Mouse (Mus musculus): ENCODE data around the gene Opa3. TPM values are rescaled to one million over a fixed set of nuclear protein-coding genes. Genes with fewer than 3 reads are reported as not detected.

Gene Opa3
- total RNA-seq (2017) = 12.5 and 15.3 TPM in 2 replicates

DNA sequence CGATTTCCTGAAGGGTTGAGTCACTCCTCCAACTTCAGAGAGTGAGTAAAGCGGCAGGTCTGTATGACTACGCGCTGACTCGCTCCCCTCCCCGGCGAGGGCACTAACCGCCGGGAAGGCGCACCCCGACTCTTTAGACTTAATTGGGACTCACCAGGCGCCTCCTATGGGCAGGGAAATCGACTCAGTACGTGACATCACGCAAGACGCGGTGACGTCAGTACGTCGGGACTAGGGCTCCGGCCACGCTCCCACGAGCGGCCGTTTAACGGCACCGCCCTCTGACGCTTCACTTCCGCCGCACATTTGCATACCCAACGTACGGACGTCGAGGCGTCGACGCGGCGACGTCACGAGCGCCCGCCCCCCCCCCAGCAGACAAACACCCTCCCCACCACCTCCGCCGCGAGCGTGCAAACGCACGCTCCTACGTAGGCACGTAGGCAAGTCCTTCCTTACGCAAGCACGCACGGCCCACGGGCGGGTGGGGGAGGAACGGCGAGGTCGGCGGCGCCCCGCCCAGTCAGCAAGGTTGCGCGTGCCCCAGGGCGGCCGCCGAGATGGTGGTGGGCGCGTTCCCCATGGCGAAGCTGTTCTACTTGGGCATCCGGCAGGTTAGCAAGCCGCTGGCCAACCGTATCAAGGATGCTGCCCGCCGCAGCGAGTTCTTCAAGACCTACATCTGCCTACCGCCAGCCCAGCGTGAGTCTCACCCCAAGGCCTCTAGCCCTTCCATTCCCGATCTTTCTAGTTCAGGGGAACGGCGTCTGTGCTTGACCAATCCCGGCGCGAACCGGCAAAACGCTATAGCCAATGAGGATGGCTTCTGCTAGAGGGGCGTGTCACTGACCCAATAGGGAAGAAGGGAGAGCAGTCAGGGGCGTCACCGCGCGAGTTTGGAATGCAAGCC lies at the start of gene Opa3:
Gene Opa3, plus strand, starts transcription at position 452 of the 910 bp plus-strand sequence.
- peak; percentile 81 for ATAC-seq (ENCODE audit: extremely low read depth, insufficient number of reproducible peaks, low FRiP score, poor library complexity, severe bottlenecking)

DNA sequence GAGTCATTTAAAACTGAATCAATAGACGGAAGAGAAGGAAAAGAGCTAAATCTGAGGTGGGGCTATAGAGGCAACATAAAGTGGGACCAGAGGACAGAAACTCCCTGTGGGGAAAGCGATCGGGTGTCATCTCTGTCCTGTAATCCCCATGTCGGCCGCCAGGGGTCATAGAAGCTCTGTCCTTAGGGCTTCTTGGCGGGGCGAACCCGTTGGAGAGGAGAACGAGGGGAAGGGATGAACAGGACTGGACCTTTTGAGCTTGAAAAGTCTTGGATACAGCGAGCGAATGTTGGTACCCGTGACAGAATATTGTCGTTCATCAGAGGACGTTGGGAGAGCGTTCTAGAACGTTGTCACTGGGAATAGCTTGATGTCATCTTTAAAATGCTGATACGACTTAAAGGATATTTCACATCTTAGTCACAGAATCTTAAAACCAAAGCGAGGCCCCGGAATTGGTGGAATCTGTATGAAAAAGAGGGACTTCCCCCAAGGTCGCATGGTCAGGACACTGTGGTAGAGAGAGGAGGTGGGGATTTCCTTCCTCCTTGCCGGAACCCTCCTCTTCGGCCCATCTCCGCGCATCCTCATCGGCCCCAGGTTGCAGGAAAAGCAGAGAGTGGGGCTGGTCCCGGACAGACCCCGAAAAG lies 49.6 kb upstream of the Opa3 start:
- ATAC-seq (ENCODE audit: extremely low read depth, insufficient number of reproducible peaks, low FRiP score, poor library complexity, severe bottlenecking) = peak; percentile 44; the same call in 1 of the 2 replicates

DNA sequence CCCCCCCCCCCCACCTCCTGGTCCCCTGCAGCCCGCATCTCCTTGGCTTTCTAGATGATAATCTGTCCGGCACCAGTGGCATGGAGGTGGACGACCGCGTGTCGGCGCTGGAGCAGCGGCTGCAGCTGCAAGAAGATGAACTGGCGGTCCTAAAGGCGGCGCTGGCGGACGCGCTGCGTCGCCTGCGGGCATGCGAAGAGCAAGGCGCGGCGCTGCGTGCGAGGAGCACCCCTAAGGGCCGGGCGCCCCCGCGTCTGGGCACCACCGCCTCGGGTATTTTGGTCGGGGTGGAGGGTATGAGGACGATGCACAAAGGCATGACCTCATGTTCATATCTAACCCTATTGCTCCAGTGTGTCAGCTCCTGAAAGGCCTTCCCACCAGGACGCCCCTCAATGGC lies 49.0 kb upstream of the Opa3 start:
- peak; percentile 44; the same call in 1 of the 2 replicates for ATAC-seq (ENCODE audit: extremely low read depth, insufficient number of reproducible peaks, low FRiP score, poor library complexity, severe bottlenecking)

DNA sequence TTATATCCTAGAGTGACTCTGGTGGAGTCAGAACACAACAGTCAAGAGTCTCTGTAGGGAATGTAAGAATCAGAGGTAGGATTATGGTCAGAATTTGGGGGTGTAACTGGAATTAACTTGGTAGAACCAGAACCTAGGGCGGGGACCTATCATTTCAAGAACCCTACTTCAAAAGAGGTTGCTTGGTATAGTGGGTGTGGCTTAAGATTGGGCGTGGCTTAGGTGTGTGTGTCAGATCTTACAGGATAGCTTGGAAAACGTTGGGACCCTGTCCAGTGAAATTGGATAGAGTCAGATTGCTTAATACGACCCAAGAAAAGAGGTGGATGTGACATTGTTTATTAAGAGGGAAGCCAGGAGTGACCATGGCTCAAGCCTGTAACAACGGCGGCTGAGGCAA lies 48.2 kb upstream of the Opa3 start:
- no peak for ATAC-seq (ENCODE audit: extremely low read depth, insufficient number of reproducible peaks, low FRiP score, poor library complexity, severe bottlenecking)

DNA sequence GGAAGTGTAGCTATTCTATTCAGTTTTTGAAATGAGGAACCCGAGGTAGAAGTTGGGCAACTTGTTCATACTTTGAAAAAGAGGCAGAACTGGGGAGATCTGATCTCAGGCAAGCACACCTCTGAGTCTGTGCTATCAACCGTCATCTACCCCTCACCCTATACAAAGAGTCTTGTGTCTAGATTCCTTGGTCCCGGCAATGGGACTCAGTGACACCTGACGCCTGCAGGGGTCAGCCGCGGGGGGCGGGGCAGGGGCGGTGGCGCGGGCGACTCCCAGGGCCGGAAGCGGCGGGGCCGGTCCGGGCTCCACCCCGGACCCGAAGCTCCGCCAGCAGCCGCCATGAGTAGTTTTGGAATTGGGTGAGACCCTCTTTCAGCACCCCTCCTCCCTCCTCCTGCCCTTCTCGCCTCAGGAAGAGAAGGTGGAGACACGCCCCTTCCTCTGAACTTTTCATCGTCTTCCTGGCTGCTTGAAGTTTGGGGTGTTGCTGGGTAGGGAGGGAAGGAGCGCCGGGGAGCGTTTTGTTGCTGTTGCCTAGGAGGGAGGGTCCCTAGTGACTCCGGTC lies 47.2 kb upstream of the Opa3 start:
- 0 out of 2 replicates have a peak, but pooled peaks have one; percentile 6 for ATAC-seq (ENCODE audit: extremely low read depth, insufficient number of reproducible peaks, low FRiP score, poor library complexity, severe bottlenecking)

DNA sequence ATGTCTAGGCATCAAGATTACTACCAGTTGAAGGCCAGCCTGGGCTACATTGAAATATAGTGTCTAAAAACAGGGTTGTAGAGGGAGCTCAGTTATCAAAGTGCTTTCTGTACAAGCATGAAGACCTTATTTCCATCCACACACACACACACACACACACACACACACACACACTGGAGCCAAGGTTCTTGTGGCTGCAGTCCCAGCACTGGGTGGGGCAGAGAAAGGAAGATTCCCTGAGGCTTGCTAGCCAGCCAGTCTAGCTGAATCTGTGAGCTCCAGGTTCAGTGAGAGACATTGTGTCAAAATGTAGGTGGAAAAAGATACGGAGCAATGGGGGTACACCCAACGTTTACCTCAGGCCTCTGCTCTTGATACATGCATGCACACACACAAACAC lies 43.9 kb upstream of the Opa3 start:
- no peak for ATAC-seq (ENCODE audit: extremely low read depth, insufficient number of reproducible peaks, low FRiP score, poor library complexity, severe bottlenecking)

DNA sequence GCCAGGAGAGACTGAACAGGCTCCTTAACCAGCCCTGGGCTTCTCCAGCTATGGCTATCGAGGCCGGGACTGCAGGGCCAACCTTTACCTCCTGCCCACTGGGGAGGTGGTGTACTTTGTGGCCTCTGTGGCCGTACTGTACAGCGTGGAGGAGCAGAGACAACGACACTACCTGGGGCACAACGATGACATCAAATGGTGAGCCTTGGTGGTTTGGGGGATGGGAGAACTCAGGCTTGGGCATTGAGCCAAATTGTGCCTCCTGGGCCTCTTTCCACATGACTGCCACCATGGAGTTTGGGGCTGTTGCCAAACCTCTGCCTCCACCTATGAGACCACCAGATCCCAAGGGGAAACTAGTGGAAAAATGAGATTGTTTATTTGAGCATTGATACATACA lies 43.4 kb upstream of the Opa3 start:
- no peak for ATAC-seq (ENCODE audit: extremely low read depth, insufficient number of reproducible peaks, low FRiP score, poor library complexity, severe bottlenecking)

DNA sequence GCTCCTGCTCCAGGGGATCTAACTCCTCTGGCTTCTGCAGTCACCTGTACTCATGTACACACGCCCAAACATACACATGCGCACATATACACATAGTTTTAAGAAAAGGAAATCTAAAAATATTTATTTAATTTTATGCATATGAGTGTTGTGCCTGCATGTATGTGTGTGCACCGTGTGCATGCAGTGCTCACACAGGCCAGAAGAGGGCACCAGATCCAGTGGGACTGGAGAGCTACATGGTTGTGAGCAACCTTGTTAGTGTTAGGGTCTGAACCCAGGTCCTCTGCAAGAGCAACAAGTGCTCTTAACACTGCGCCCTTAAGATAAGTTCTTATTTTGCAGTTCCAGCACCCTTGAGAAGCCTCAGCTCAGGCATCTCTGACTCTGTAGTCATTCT lies 33.5 kb upstream of the Opa3 start:
- ATAC-seq (ENCODE audit: extremely low read depth, insufficient number of reproducible peaks, low FRiP score, poor library complexity, severe bottlenecking) = no peak

DNA sequence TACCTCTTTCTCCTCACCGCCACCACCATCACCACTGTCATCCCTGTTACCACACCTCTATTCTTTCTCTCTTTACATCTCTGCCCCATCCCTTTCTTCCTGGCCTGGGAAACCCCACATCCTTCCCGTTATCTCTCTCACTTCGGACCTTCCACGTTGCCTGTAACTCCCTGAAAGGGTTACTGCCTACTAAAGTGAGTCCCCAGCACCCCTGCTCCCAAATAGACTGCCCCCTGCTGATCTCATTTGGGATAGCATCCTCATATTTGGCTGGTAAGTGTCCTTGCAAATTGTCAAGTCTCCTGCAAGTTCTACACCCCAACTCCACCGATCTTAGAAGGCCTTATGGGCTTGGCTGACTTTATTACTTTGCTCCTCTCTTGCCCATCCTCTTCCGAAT lies 31.5 kb upstream of the Opa3 start:
- ATAC-seq (ENCODE audit: extremely low read depth, insufficient number of reproducible peaks, low FRiP score, poor library complexity, severe bottlenecking) = no peak

DNA sequence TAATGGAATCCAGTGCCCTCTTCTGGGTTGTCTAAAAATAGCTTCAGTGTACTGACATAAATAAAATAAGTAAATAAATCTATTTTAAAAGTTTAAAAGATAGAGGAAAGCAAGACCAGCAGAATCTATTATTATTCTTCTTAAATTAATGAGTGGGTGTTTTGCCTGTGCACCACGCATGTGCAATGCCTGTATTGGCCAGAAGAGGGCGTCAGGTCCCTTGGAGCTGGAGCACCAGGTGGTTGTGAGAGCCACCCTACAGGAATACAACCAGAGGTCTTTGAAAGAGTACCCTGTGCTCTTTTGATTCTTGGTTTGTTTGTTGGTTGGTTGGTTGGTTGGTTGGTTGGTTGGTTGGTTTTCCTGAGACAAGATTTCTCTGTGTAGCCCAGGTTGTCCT lies 30.1 kb upstream of the Opa3 start:
- ATAC-seq (ENCODE audit: extremely low read depth, insufficient number of reproducible peaks, low FRiP score, poor library complexity, severe bottlenecking) = no peak

DNA sequence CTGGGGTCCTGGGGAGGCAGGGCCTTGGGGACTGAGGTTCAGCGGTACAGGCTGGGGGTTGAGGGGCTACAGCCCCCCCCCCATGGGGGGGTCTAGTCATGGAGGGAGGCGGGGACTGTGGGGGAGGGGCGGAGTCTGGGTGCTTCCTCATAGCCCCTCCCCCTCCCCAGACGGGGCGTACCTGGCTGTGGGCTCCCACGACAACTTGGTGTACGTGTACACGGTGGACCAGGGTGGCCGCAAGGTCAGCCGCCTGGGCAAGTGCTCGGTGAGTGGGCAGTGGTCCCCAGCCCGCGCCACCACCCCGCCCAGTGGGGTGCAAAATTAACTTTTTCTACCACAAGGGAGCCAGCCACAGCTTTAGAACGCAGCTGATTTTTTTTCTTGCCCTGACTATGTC lies 26.5 kb upstream of the Opa3 start:
- ATAC-seq (ENCODE audit: extremely low read depth, insufficient number of reproducible peaks, low FRiP score, poor library complexity, severe bottlenecking) = no peak

DNA sequence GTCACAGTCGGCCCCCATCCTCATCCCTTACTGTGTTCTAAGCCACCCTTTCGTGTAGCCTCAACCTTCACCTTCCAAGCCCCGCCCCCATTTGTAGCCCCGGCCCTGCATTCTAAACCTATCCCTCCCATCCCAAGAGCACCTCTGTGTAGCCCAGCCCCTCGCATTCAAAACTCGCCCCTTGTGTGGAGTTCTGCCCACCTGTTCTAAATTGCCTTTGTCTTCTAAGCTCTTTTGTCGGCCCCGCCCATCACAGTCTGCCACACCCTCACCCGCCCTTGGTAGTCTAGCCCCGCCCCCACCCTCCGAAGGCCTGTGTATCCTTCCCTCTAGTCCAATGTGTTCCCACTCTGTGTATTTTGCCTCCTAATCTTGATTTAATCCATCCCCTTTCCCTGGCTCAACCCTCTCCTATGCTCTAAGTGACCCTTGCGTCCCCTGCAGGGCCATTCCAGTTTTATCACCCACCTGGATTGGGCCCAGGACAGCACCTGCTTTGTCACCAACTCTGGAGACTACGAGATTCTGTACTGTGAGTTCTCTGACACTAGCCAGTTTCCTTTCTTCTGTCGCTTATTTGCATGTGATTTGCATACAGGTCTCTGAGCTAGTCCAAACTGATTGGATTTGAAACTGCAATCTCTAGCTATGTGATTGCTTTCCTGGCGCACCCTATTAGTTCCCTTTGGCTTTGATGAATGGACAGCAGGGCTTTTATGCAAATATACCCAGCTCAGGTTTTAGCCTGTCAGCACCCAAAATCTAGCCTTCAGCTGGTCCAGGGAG lies 25.9 kb upstream of the Opa3 start:
- no peak for ATAC-seq (ENCODE audit: extremely low read depth, insufficient number of reproducible peaks, low FRiP score, poor library complexity, severe bottlenecking)

DNA sequence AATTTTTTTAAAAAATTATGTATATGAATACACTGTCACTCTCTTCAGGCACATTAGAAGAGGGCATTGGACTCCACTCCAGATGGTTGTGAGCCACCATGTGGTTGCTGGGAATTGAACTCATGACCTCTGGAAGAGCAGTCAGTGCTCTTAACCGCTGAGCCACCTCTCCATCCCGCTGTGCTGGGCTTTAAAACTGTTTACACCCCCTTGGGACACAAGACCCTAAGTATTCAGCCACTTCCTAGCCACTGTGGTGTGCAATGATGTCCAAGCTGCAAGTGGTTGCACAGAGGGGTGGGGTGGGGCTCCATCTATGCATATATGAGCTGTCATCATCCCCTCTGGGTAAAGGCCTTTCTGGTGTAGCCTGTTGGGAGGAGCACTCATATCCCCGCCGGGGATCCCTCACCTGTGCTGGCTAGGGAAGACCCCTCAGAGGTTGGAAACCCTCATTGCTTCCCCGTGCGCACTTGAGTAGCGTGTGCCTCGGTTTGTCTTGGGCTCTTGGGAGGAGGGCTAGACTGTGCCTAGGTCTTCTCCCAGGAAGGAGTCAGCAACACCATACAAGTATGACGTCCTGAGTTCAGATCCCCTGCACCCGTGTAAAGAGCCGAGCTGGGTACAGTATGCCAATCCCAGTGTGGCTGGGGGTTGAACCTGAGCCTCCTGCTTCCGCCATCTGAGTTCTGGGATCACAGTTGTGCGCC lies 19.8 kb upstream of the Opa3 start:
- ATAC-seq (ENCODE audit: extremely low read depth, insufficient number of reproducible peaks, low FRiP score, poor library complexity, severe bottlenecking) = no peak

DNA sequence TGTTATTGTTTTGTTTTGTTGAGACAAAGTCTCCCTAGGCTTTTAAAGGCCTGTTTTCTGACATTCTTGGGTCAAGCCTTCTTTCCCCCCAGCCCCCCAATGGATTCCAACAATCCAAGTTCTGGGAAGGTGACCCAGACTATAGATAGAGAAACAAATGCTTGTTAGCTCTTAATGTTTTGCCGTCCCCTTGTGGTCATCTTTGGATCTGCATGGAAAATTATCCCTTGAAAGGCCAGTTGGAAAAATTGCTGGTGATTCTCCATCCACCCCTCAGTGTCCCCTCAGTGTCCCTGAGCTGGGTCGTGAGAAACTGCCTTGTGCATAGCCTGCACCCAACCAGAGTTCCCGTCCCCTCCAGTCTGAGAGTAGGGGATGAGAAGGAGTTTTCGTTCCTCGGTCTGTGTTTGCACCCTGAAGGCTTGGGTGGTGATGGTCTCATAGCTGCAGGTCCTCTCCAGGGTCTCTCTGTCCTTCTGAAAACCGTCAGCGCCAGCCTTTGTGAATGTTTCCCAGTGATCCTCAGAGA lies 19.1 kb upstream of the Opa3 start:
- ATAC-seq (ENCODE audit: extremely low read depth, insufficient number of reproducible peaks, low FRiP score, poor library complexity, severe bottlenecking) = no peak

DNA sequence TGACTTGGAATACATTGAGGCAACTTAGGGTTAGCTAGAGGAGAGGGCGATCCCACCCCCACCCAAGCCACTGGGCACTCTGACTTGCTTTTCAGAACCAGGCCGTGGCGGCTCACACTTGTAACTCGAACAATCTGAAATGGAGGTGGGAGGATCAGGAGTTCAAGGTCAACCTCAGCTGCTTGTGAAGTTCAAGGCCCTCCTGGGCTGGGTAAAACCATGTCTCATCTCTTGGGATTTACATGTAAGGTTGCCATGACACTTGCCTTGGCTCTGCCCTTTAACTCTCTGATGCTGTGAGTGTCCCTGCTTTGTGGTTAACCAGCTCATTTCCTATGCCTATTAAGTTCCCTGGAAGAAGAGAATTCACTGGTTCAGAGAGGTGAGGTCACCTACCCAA lies 18.6 kb upstream of the Opa3 start:
- ATAC-seq (ENCODE audit: extremely low read depth, insufficient number of reproducible peaks, low FRiP score, poor library complexity, severe bottlenecking) = no peak

DNA sequence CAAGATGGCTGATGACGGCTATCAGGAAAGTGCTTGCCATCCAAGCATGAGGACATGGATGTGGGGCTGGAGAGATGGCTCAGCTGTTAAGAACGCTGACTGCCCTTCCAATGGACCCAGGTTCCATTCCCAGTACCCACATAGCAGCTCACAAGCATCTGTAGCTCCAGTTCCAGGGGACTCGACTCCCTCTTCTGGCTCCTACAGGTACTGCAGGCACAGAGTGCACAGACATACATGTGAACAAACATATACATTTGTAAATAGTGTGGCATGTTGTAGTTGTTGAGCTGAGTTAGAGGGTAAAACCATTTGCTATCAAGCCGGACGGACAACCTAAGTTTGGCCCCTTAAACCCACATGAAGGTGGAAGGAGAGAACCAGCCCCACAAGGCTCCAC lies 18.1 kb upstream of the Opa3 start:
- ATAC-seq (ENCODE audit: extremely low read depth, insufficient number of reproducible peaks, low FRiP score, poor library complexity, severe bottlenecking) = no peak

DNA sequence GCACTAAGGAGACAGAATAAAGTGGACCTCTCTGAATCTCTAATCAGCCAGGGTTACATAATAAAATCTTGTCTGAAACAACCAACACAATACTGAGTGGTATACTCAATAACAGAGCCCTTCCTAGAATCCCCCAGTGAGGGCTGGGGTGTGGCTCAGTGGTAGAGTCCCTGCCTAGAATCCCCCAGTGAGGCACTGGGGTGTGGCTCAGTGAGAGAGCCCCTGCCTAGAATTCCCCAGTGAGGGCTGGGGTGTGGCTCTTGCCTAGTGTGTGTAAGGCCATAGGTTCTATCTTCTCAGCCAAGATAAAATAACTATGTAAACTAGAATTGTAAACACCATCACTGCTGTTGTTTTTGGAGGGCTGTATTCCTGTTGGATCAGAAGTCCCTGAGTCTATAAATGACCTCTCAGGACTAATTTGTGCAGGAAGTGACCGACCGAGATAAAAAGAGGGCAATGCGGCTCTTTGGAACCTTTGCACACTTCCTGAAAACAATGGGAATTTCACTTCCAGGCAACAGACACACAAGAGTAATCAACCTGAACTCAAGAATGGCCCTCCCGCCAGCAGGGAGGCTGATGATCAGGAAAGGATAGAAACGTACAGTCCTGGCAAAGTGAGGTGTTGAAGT lies 17.0 kb upstream of the Opa3 start:
- no peak for ATAC-seq (ENCODE audit: extremely low read depth, insufficient number of reproducible peaks, low FRiP score, poor library complexity, severe bottlenecking)
